Mouse (Mus musculus) thymus, adult 2 months (tissue): Measurements from ENCODE around the gene Ccdc97.

Source experiments
- CTCF ChIP-seq: fragments of 200-500 bp; IDR thresholded peaks from 2 replicates; pipeline ENCODE4 v1.5.1; 2012; ENCODE audit warnings: mild to moderate bottlenecking, control low read depth, low read length, moderate library complexity, borderline replicate concordance; ENCODE audit not compliant: control insufficient read depth, poor library complexity, insufficient read depth; ENCODE audit errors: extremely low read depth
- POLR2A ChIP-seq: fragments of 200-500 bp; IDR thresholded peaks from 2 replicates; pipeline ENCODE4 v1.6.1; 2012; ENCODE audit warnings: mild to moderate bottlenecking, low read length, control low read depth, moderate library complexity; ENCODE audit not compliant: control insufficient read depth, poor library complexity, insufficient read depth; ENCODE audit errors: extremely low read depth

GRCm38 (mm10) chr7:25711731-25712197, 7.1 kb downstream of the Ccdc97 start:
- no peak for TF ChIP-seq POLR2A
- no peak for TF ChIP-seq CTCF
